Mouse (Mus musculus) urinary bladder, adult 18-20 months (tissue): ENCODE data around the gene Thap3.

Source experiments
- DNase-seq, 2 experiments: peaks; one replicate each; pipeline ENCODE4 v3.0.0; 2022; ENCODE audit warnings: low spot score in 2 of 2, mixed read lengths in 2 of 2

Thap3 gene

GRCm38 (mm10) chr4:152009076-152010051 is 20.6 kb upstream of the Thap3 start:
- DNase-seq = peak in 1 of 2 experiments; percentile 54

- DNase-seq = peak; percentile 94 to 96
These were observed 19.9 kb upstream of the Thap3 start, which contains the start of gene Klhl21 for GRCm38 (mm10) chr4:152008622-152009075. Gene Klhl21, plus strand, starts transcription at chr4:152008803.

GRCm38 (mm10) chr4:152008148-152008500 is 19.3 kb upstream of the Thap3 start:
- peak in 1 of 2 experiments; percentile 33 for DNase-seq

GRCm38 (mm10) chr4:152007481-152008147 is 18.8 kb upstream of the Thap3 start:
- DNase-seq = no peak

GRCm38 (mm10) chr4:152006812-152007211 is 18.0 kb upstream of the Thap3 start:
- no peak for DNase-seq

- DNase-seq = no peak
These were observed 17.3 kb upstream of the Thap3 start for GRCm38 (mm10) chr4:152006137-152006536.

GRCm38 (mm10) chr4:152002063-152002462 is 13.3 kb upstream of the Thap3 start:
- no peak for DNase-seq

- no peak for DNase-seq
These were observed 12.5 kb upstream of the Thap3 start for GRCm38 (mm10) chr4:152001335-152001734.

GRCm38 (mm10) chr4:152000906-152001305 is 12.1 kb upstream of the Thap3 start:
- DNase-seq = no peak

GRCm38 (mm10) chr4:151999481-151999880 is 10.7 kb upstream of the Thap3 start:
- no peak for DNase-seq

- DNase-seq = no peak
These were observed 8.9 kb upstream of the Thap3 start for GRCm38 (mm10) chr4:151997701-151998100.

- DNase-seq = no peak
These were observed 8.1 kb upstream of the Thap3 start for GRCm38 (mm10) chr4:151996951-151997222.

GRCm38 (mm10) chr4:151996173-151996950 is 7.6 kb upstream of the Thap3 start, which contains the start of gene Phf13:
Gene Phf13, minus strand, starts transcription at chr4:151996258.
- DNase-seq = peak; percentile 98

GRCm38 (mm10) chr4:151995371-151996172 is 6.8 kb upstream of the Thap3 start:
- DNase-seq = no peak

GRCm38 (mm10) chr4:151994228-151995171 is 5.7 kb upstream of the Thap3 start:
- DNase-seq = peak in 1 of 2 experiments; percentile 39

GRCm38 (mm10) chr4:151993035-151993434 is 4.2 kb upstream of the Thap3 start:
- no peak for DNase-seq

- no peak for DNase-seq
These were observed 3.3 kb upstream of the Thap3 start for GRCm38 (mm10) chr4:151992091-151992490.

- no peak for DNase-seq
These were observed 302 bp upstream of the Thap3 start for GRCm38 (mm10) chr4:151989110-151989488.

GRCm38 (mm10) chr4:151988014-151988341 is 819 bp downstream of the Thap3 start:
- no peak for DNase-seq

GRCm38 (mm10) chr4:151986650-151987049 is 2.1 kb downstream of the Thap3 start:
- no peak for DNase-seq
